ENCODE assay signal across 8 mouse cellular contexts in the genomic region with DNA sequence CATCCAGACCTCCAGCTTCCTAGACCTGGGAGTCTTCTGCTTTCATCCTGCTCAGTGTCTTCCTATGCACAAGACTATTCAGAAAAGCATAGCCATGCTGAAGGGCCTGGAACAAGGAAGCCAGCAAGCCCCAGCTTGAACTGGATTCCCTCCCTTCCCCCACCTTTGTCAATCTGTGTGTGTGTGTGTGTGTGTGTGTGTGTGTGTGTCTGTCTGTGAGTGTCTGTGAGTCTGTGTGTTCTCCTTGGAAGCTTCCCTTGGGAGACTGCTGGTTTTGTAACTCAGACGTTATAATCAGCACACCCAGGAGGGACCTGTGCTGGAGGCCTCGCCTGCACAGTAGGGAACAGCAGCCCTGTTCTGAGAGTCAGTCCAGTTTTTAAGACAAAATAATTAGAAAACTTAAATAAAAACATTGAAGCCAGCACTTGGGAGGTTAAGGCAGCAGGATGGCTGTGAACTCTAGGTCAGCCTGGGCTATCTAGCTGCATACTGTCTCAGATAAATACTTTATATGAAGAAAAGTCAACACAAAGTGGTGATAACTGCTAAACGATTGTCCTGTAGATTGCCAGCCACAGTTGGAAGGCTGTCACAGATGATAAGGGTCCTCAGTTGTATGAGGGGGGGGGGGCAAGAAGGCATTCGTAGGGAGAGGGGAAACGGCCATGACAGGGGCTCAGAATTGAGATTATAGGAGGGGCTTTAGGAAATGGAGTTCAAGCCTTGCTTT. TPM values are rescaled to one million over a fixed set of nuclear protein-coding genes. Genes with fewer than 3 reads are reported as not detected.
DNase-seq lines count a peak whose midpoint lies in the region; ATAC-seq and TF ChIP-seq lines count a peak whose summit lies in the region.

No protein-coding gene starts in this region.

- TF ChIP-seq POLR2A in cerebellum, adult 2 months (IDR thresholded peaks at IDR 0.05; ENCODE audit: borderline replicate concordance, insufficient read depth, low read length), result no peak

- peaks cover 29% of the 10 kb centered on the region for H3K36me3 ChIP-seq in kidney, embryonic 14.5 days (ENCODE audit: control insufficient read depth, insufficient read depth, low read length)
- H3K36me3 ChIP-seq in embryonic facial prominence, embryonic 10.5 days (replicated peaks), result peaks cover 51% of the 10 kb centered on the region
- peaks cover 35% of the 10 kb centered on the region for H3K36me3 ChIP-seq in intestine, embryonic 14.5 days (ENCODE audit: control insufficient read depth, insufficient read depth, low read length)
- peaks cover 12% of the 10 kb centered on the region for H3K36me3 ChIP-seq in midbrain, postnatal 0 days (ENCODE audit: insufficient read depth, low read length)

- H3K4me3 ChIP-seq in kidney, embryonic 14.5 days (ENCODE audit: low read length), result peak overlapping the region; percentile 56; the same call in 1 of the 2 replicates
- peak overlapping the region; percentile 98 for H3K4me3 ChIP-seq in embryonic facial prominence, embryonic 10.5 days
- peak overlapping the region; percentile 62 for H3K4me3 ChIP-seq in intestine, embryonic 14.5 days (ENCODE audit: low read depth, low read length)
- H3K4me3 ChIP-seq in midbrain, postnatal 0 days (ENCODE audit: low read depth, low read length), result no peak overlapping the region
- no peak overlapping the region for H3K4me3 ChIP-seq in cerebellum, adult 2 months (replicated peaks; ENCODE audit: insufficient read depth, low read depth, low read length)

- no peaks in the 10 kb centered on the region for H3K27me3 ChIP-seq in kidney, embryonic 14.5 days (ENCODE audit: control insufficient read depth, insufficient read depth, low read length)
- H3K27me3 ChIP-seq in embryonic facial prominence, embryonic 10.5 days (replicated peaks; ENCODE audit: low read depth, poor library complexity, severe bottlenecking), result peaks cover 8% of the 10 kb centered on the region; the same call in 1 of the 2 replicates
- H3K27me3 ChIP-seq in intestine, embryonic 14.5 days (replicated peaks; ENCODE audit: control insufficient read depth, insufficient read depth, low read length), result no peaks in the 10 kb centered on the region
- H3K27me3 ChIP-seq in midbrain, postnatal 0 days (ENCODE audit: insufficient read depth, low read length), result no peaks in the 10 kb centered on the region
- H3K27me3 ChIP-seq in cerebellum, adult 2 months (ENCODE audit: control insufficient read depth, insufficient read depth, low read length), result no peaks in the 10 kb centered on the region

- H3K9me3 ChIP-seq in kidney, embryonic 14.5 days (ENCODE audit: control insufficient read depth, low read length), result no peaks in the 10 kb centered on the region
- H3K9me3 ChIP-seq in embryonic facial prominence, embryonic 10.5 days, result no peaks in the 10 kb centered on the region
- no peaks in the 10 kb centered on the region for H3K9me3 ChIP-seq in intestine, embryonic 14.5 days (ENCODE audit: control insufficient read depth, low read length)
- no peaks in the 10 kb centered on the region for H3K9me3 ChIP-seq in midbrain, postnatal 0 days (ENCODE audit: low read length)

- DNase-seq in kidney, adult 11 months, result no peak
- no peak for DNase-seq in embryonic facial prominence, embryonic 10.5 days (ENCODE audit: low spot score)
- DNase-seq in intestine, embryonic 14.5 days (ENCODE audit: low spot score), result no peak
- DNase-seq in midbrain, postnatal 0 days (ENCODE audit: low spot score), result no peak
- no peak for DNase-seq in cerebellum, adult 2 months
- no peak for DNase-seq in gastrocnemius, postnatal 25 days

- TF ChIP-seq CTCF in midbrain, postnatal 0 days (IDR thresholded peaks at IDR 0.05), result no peak
- no peak for TF ChIP-seq CTCF in cerebellum, adult 2 months (IDR thresholded peaks at IDR 0.05; ENCODE audit: borderline replicate concordance, insufficient read depth, low read depth, low read length)

- 63% methylated on average over 5 of the region's 5 CpGs for WGBS in kidney, embryonic 14.5 days
- 70% methylated on average over 5 of the region's 5 CpGs for WGBS in embryonic facial prominence, embryonic 10.5 days
- WGBS in intestine, embryonic 14.5 days, result 48% methylated on average over 5 of the region's 5 CpGs
- 51% methylated on average over 5 of the region's 5 CpGs for WGBS in midbrain, postnatal 0 days
- 66% methylated on average over 5 of the region's 5 CpGs for WGBS in cerebellum, adult 2 months

- H3K4me2 ChIP-seq in kidney, embryonic 14.5 days (replicated peaks; ENCODE audit: low read depth, low read length), result peak overlapping the region; percentile 55
- H3K4me2 ChIP-seq in intestine, embryonic 14.5 days (ENCODE audit: low read length), result peak overlapping the region; percentile 82
- H3K4me2 ChIP-seq in midbrain, postnatal 0 days (ENCODE audit: low read depth, low read length, poor library complexity, severe bottlenecking), result peak overlapping the region; percentile 20; the same call in 1 of the 2 replicates

- no peak overlapping the region; the same call in 1 of the 2 replicates for H3K27ac ChIP-seq in kidney, embryonic 14.5 days (ENCODE audit: low read depth, low read length)
- peak overlapping the region; percentile 98 for H3K27ac ChIP-seq in embryonic facial prominence, embryonic 10.5 days (replicated peaks)
- H3K27ac ChIP-seq in intestine, embryonic 14.5 days (ENCODE audit: low read depth), result no peak overlapping the region; the same call in 1 of the 2 replicates
- H3K27ac ChIP-seq in midbrain, postnatal 0 days (ENCODE audit: low read depth, low read length), result no peak overlapping the region
- H3K27ac ChIP-seq in cerebellum, adult 2 months (ENCODE audit: insufficient read depth, low read length), result no peak overlapping the region

- ATAC-seq in kidney, embryonic 14.5 days (ENCODE audit: low FRiP score, low TSS enrichment), result no peak
- ATAC-seq in intestine, embryonic 14.5 days (replicated peaks; ENCODE audit: low FRiP score, low TSS enrichment, low read depth), result no peak
- ATAC-seq in midbrain, postnatal 0 days (ENCODE audit: low FRiP score), result no peak
- no peak for ATAC-seq in inflammation-experienced regulatory T-cells, adult 6 months

- peak overlapping the region; percentile 18; the same call in 1 of the 2 replicates for H3K9ac ChIP-seq in kidney, embryonic 14.5 days (ENCODE audit: low read depth, low read length)
- H3K9ac ChIP-seq in intestine, embryonic 14.5 days (ENCODE audit: low read length), result peak overlapping the region; percentile 16; the same call in 1 of the 2 replicates
- 0 out of 2 replicates have a peak overlapping the region, but pooled peaks have one; percentile 39 for H3K9ac ChIP-seq in midbrain, postnatal 0 days (replicated peaks; ENCODE audit: low read length, poor library complexity, severe bottlenecking)

- peaks cover 32% of the 10 kb centered on the region for H3K4me1 ChIP-seq in kidney, embryonic 14.5 days (ENCODE audit: control insufficient read depth, insufficient read depth, low read length)
- H3K4me1 ChIP-seq in embryonic facial prominence, embryonic 10.5 days, result peaks cover 44% of the 10 kb centered on the region
- peaks cover 29% of the 10 kb centered on the region for H3K4me1 ChIP-seq in intestine, embryonic 14.5 days (replicated peaks; ENCODE audit: control insufficient read depth, insufficient read depth, low read length)
- H3K4me1 ChIP-seq in midbrain, postnatal 0 days (ENCODE audit: insufficient read depth, low read length), result peaks cover 15% of the 10 kb centered on the region
- peaks cover 12% of the 10 kb centered on the region for H3K4me1 ChIP-seq in cerebellum, adult 2 months (ENCODE audit: control insufficient read depth, insufficient read depth, low read length)

RNA-seq across cellular contexts. Expression of gene Ubald2, which starts 2.3 kb away (rescaled TPM):
- polyA plus RNA-seq in kidney, embryonic 14.5 days (2014; fragmentation: Nextera tagmentation; extraction: Ambion mirVana), result 79.7 and 80.8 TPM in 2 replicates
- polyA plus RNA-seq in embryonic facial prominence, embryonic 10.5 days (2016; fragmentation: Nextera tagmentation; extraction: Ambion mirVana), result 43.7 and 46.4 TPM in 2 replicates
- polyA plus RNA-seq in intestine, embryonic 14.5 days (2014; fragmentation: Nextera tagmentation; extraction: Ambion mirVana), result 76.2 and 78.5 TPM in 2 replicates
- total RNA-seq in midbrain, postnatal 0 days (2014; rRNA removed), result 81.0 and 85.9 TPM in 2 replicates
- polyA plus RNA-seq in midbrain, postnatal 0 days (2015; fragmentation: Nextera tagmentation; extraction: Ambion mirVana), result 40.1 and 40.9 TPM in 2 replicates
- 34.8 and 44.0 TPM in 2 replicates for polyA plus RNA-seq in cerebellum, adult 2 months (2012; rRNA removed)
- 10 to 100 TPM; 35.9 to 40.4 TPM for total RNA-seq in gastrocnemius, postnatal 25 days (2021)
- polyA plus RNA-seq in inflammation-experienced regulatory T-cells, adult 6 months (2017; shearing (Covaris generic)), result 10 to 100 TPM; 10.4 to 14.6 (median 10.6) TPM

RNA-seq across cellular contexts. Expression of gene Rnf157, which starts 23.3 kb away (rescaled TPM):
- 9.1 and 14.1 TPM in 2 replicates for polyA plus RNA-seq in kidney, embryonic 14.5 days (2014; fragmentation: Nextera tagmentation; extraction: Ambion mirVana)
- polyA plus RNA-seq in embryonic facial prominence, embryonic 10.5 days (2016; fragmentation: Nextera tagmentation; extraction: Ambion mirVana), result 12.7 and 15.7 TPM in 2 replicates
- 14.6 and 19.9 TPM in 2 replicates for polyA plus RNA-seq in intestine, embryonic 14.5 days (2014; fragmentation: Nextera tagmentation; extraction: Ambion mirVana)
- total RNA-seq in midbrain, postnatal 0 days (2014; rRNA removed), result 113 and 138 TPM in 2 replicates
- 53.7 and 57.0 TPM in 2 replicates for polyA plus RNA-seq in midbrain, postnatal 0 days (2015; fragmentation: Nextera tagmentation; extraction: Ambion mirVana)
- polyA plus RNA-seq in cerebellum, adult 2 months (2012; rRNA removed), result 121 and 147 TPM in 2 replicates
- 10 to 100 TPM; 21.8 to 31.4 TPM for total RNA-seq in gastrocnemius, postnatal 25 days (2021)
- polyA plus RNA-seq in inflammation-experienced regulatory T-cells, adult 6 months (2017; shearing (Covaris generic)), result 10 to 100 TPM in 1 of 3 experiments, 1 to 10 TPM in 2; 3.0 to 15.1 (median 8.5) TPM

RNA-seq across cellular contexts. Expression of gene Qrich2, which starts 29.9 kb away (rescaled TPM):
- 0.34 and 0.39 TPM in 2 replicates for polyA plus RNA-seq in kidney, embryonic 14.5 days (2014; fragmentation: Nextera tagmentation; extraction: Ambion mirVana)
- polyA plus RNA-seq in embryonic facial prominence, embryonic 10.5 days (2016; fragmentation: Nextera tagmentation; extraction: Ambion mirVana), result 0.23 and 0.44 TPM in 2 replicates
- polyA plus RNA-seq in intestine, embryonic 14.5 days (2014; fragmentation: Nextera tagmentation; extraction: Ambion mirVana), result 0.15 and 0.22 TPM in 2 replicates
- not detected in 2 replicates for total RNA-seq in midbrain, postnatal 0 days (2014; rRNA removed)
- 0.14 and 0.15 TPM in 2 replicates for polyA plus RNA-seq in midbrain, postnatal 0 days (2015; fragmentation: Nextera tagmentation; extraction: Ambion mirVana)
- polyA plus RNA-seq in cerebellum, adult 2 months (2012; rRNA removed), result 0.05 TPM in 1 of 2 replicates, not detected in the other
- not detected for total RNA-seq in gastrocnemius, postnatal 25 days (2021)
- polyA plus RNA-seq in inflammation-experienced regulatory T-cells, adult 6 months (2017; shearing (Covaris generic)), result not detected

RNA-seq across cellular contexts. Expression of gene Prpsap1, which starts 57.8 kb away (rescaled TPM):
- 160 and 212 TPM in 2 replicates for polyA plus RNA-seq in kidney, embryonic 14.5 days (2014; fragmentation: Nextera tagmentation; extraction: Ambion mirVana)
- 233 and 242 TPM in 2 replicates for polyA plus RNA-seq in embryonic facial prominence, embryonic 10.5 days (2016; fragmentation: Nextera tagmentation; extraction: Ambion mirVana)
- 207 and 208 TPM in 2 replicates for polyA plus RNA-seq in intestine, embryonic 14.5 days (2014; fragmentation: Nextera tagmentation; extraction: Ambion mirVana)
- 110 and 113 TPM in 2 replicates for total RNA-seq in midbrain, postnatal 0 days (2014; rRNA removed)
- 156 and 157 TPM in 2 replicates for polyA plus RNA-seq in midbrain, postnatal 0 days (2015; fragmentation: Nextera tagmentation; extraction: Ambion mirVana)
- polyA plus RNA-seq in cerebellum, adult 2 months (2012; rRNA removed), result 114 and 129 TPM in 2 replicates
- total RNA-seq in gastrocnemius, postnatal 25 days (2021), result 10 to 100 TPM; 17.0 to 18.9 TPM
- polyA plus RNA-seq in inflammation-experienced regulatory T-cells, adult 6 months (2017; shearing (Covaris generic)), result 10 to 100 TPM; 23.4 to 58.2 (median 50.6) TPM

Comparison
In these comparisons a context has a peak if more than half of its experiments do, and no peak if none do; other contexts are left out.
1. H3K4me2 ChIP-seq: peak in every context shown above with its lines; median percentile 82 in intestine, embryonic 14.5 days; 55 in kidney, embryonic 14.5 days; 20 in midbrain, postnatal 0 days.
2. H3K4me3 ChIP-seq: peak in kidney, embryonic 14.5 days (single experiment), embryonic facial prominence, embryonic 10.5 days (single experiment) and intestine, embryonic 14.5 days (single experiment); none in midbrain, postnatal 0 days (single experiment) and cerebellum, adult 2 months (single experiment).
3. Peak in every context shown above with its lines, with median percentiles within 50 percentile points of each other: H3K9ac ChIP-seq.